Mouse (Mus musculus): Measurements from ENCODE around the gene Cyp1a2. TPM values are rescaled to one million over a fixed set of nuclear protein-coding genes. Genes with fewer than 3 reads are reported as not detected.

The Cyp1a2 gene
- polyA plus RNA-seq, 1 experiment from 2014 or later, result not detected

DNA sequence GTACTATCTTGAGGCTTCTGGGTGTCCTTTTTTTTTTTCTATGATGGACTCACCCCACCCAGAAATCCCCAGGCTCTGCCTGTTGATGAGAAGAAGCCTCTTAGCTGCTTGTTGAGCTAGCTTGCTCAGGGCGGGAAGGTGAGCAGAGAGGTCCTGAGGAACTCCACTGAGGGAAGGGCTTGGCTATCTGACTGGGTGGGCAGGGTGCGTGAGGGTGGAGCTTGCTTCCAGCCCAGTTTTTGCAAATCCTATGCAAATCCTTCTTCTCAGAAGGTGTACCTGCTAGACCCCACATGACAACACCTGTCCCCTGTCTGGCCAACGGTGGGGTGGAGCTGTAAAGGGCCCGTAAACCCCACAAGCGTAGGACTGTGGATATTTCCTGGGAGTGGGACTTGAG lies 30.2 kb downstream of the Cyp1a2 start, which contains the start of gene Csk:
Csk (minus strand) TSS at position 349 of the 400 bp plus-strand sequence.
- 57% methylated on average over 5 of the region's 5 CpGs for WGBS
- Histone ChIP-seq H3K4me2 (replicated peaks) (no peak within 1 kb of the TSS), H3K4me1 (peaks cover 19% of the 10 kb centered on the region), H3K36me3 (no peaks in the 10 kb centered on the region), H3K4me3 (no peak within 1 kb of the TSS), H3K9me3 (replicated peaks) (no peaks in the 10 kb centered on the region), H3K9ac (no peak within 1 kb of the TSS; the same call in 1 of the 2 replicates), H3K27ac (no peak within 1 kb of the TSS), H3K27me3 (peaks cover 9% of the 10 kb centered on the region; the same call in 1 of the 2 replicates)
- no peak for ATAC-seq (ENCODE audit: low FRiP score)

DNA sequence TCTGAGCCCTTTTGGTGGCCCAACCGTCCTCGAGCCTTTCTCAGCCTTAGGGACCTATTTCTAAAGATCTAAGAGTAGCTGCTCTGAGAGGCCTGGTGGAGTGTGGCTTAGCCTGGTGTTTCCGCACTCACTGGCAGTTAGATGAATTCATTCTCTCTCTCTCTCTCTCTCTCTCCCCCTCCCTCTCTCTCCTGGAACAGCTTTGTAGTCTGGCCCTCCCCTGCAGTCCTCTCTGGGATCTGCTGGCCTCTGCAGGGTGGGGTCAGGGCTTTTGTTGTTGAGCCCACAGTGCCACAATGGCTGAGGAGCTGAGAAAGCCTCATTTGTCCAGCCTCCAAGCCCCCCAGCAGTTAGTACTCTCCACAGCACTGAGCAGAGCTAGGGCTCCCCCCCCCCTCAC lies 30.6 kb downstream of the Cyp1a2 start:
- no peak overlapping the region for H3K4me2 ChIP-seq (replicated peaks)
- no peaks in the 10 kb centered on the region for H3K9me3 ChIP-seq (replicated peaks)
- H3K4me3 ChIP-seq, result no peak overlapping the region
- ATAC-seq (ENCODE audit: low FRiP score), result no peak
- H3K27me3 ChIP-seq, result peaks cover 9% of the 10 kb centered on the region; the same call in 1 of the 2 replicates
- H3K36me3 ChIP-seq, result no peaks in the 10 kb centered on the region
- H3K4me1 ChIP-seq, result peaks cover 19% of the 10 kb centered on the region
- no peak overlapping the region for H3K27ac ChIP-seq
- H3K9ac ChIP-seq, result no peak overlapping the region; the same call in 1 of the 2 replicates
- WGBS, result 14% methylated on average over 3 of the region's 3 CpGs

DNA sequence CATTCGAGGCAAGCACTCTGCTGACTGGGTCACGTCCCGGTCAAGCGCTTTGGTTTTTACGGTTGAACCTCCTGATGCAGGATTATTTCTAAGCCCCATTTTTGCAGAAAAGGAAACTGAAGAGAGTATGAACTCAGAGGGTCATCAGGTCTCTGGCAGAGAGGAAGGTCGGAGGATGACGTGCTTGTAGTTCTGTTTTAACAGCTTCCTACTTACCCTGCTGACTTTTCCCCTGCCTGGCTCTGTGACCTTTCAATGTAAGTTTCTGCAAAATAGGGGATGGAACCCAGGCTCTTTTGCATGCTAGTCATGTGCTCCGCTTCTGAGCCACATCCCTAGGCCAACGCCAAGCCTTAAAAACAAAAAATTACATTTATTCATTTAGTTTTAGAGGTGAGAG lies 31.2 kb downstream of the Cyp1a2 start:
- 62% methylated on average over 9 of the region's 9 CpGs for WGBS
- Histone ChIP-seq H3K27me3 (peaks cover 9% of the 10 kb centered on the region; the same call in 1 of the 2 replicates), H3K4me1 (peaks cover 19% of the 10 kb centered on the region), H3K36me3 (no peaks in the 10 kb centered on the region), H3K4me2 (replicated peaks) (no peak overlapping the region), H3K4me3 (no peak overlapping the region), H3K9me3 (replicated peaks) (no peaks in the 10 kb centered on the region), H3K9ac (no peak overlapping the region), H3K27ac (no peak overlapping the region)
- ATAC-seq (ENCODE audit: low FRiP score), result no peak

DNA sequence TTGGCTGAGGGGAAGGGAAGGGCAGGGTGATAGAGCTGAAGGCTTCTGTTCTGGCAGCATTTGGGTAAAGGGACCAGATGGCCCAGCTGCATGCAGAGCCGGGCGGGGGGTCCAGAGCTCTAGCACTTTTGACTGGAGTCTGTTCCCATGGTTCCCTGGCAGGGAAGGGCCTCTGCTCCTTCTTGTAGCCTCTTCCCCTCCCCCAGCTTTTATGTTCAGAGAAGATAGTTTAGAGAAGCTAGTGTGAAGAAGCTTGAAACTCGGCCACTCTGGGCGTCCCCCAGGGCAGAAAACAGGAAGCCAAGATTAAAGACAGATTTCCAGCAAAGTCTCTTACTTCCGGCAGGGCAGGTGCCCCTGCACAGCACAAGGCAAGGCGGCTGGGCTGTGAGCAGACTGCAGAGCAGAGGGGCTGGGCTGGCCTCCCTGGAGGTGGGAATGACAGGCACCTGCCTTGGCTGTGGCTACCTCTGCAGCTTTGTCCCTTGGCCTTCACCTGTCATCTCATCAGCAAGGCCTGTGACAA lies 32.7 kb downstream of the Cyp1a2 start:
- H3K27ac ChIP-seq, result no peak overlapping the region; the same call in 1 of the 2 replicates

DNA sequence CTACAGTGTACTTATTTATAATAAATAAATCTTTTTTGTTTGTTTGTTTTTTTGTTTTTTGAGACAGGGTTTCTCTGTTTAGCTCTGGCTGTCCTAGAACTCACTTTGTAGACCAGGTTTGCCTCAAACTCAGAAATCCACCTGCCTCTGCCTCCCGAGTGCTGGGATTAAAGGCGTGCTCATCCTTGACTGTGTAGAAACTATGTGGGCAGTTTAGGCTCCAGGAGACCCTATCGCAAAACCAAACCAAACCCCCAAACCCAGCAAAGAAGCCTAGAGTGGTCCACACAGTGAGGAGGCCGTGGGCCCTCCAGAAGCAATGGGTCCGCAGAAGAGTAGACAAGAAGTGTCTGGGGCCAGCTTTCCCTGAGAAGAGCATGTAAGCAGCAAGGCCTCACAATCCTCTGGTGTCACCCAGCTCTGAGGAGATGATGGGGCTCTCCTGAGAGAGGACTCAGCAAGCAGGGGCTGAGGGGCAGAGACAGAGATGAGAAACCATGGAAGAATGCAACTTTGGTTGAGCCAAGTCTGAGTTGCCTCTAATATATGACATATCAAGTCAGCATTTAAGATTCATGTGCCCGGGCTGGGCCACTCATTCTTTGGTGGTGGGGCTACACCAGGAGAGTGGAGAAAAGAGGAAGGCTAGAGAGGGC lies 33.2 kb downstream of the Cyp1a2 start:
- ATAC-seq (ENCODE audit: low FRiP score), result no peak
- Histone ChIP-seq H3K9ac (no peak overlapping the region), H3K4me1 (peaks cover 20% of the 10 kb centered on the region), H3K4me3 (no peak overlapping the region), H3K27me3 (peaks cover 9% of the 10 kb centered on the region; the same call in 1 of the 2 replicates), H3K9me3 (replicated peaks) (no peaks in the 10 kb centered on the region), H3K27ac (no peak overlapping the region), H3K36me3 (no peaks in the 10 kb centered on the region), H3K4me2 (replicated peaks) (no peak overlapping the region)
- 89% methylated on average over 6 of the region's 6 CpGs for WGBS

More for the DNA sequence above, 32.7 kb downstream of the Cyp1a2 start:
- H3K4me3 ChIP-seq, result no peak overlapping the region
- peaks cover 17% of the 10 kb centered on the region for H3K4me1 ChIP-seq
- H3K4me2 ChIP-seq (replicated peaks), result no peak overlapping the region
- 33% methylated on average over 6 of the region's 6 CpGs for WGBS
- H3K36me3 ChIP-seq, result no peaks in the 10 kb centered on the region
- H3K9me3 ChIP-seq (replicated peaks), result no peaks in the 10 kb centered on the region
- H3K27me3 ChIP-seq, result peaks cover 9% of the 10 kb centered on the region; the same call in 1 of the 2 replicates
- no peak for ATAC-seq (ENCODE audit: low FRiP score)
- no peak overlapping the region for H3K9ac ChIP-seq

DNA sequence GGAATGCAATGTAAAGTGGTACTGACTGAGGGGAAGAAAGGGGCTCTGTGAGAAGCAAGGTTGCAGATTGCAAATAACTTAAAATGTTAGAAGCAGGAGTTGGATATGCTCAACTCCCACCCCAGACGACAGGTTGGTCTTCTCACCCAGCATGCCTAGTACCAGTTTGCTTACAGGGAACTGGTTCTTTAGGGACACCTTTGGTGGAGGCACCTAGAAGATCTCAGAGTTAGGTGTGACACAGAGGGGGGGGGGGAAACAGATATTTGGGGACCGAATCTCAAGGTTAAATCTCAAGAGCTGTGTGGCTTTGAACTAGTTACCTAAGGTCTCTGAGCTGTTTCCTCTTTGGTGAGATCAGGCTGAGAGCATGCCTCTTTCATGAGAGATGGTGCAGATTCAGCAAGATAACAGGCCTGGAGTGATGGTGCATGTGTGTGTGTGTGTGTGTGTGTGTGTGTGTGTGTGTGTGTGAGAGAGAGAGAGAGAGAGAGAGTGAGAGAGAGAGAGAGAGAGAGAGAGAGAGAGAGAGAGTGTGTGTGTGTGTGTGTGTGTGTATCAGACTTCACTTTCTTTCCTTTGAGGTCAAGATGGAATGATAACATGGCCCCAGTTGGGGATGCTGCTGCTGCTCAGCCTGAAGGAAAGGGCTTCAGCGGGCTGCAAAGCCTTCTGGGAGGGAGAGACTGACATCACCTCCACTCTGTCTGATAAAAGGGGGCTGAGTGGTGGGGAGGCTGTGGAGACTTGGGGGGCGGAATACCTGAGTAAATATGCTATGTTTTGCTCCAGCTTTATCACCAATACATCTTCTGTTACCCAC lies 36.0 kb downstream of the Cyp1a2 start:
- no peak overlapping the region for H3K27ac ChIP-seq
- H3K4me2 ChIP-seq (replicated peaks), result no peak overlapping the region
- H3K4me1 ChIP-seq, result peaks cover 34% of the 10 kb centered on the region
- WGBS, result 65% methylated on average over 4 of the region's 4 CpGs
- H3K9ac ChIP-seq, result no peak overlapping the region
- no peaks in the 10 kb centered on the region for H3K27me3 ChIP-seq
- H3K4me3 ChIP-seq, result no peak overlapping the region
- no peaks in the 10 kb centered on the region for H3K9me3 ChIP-seq (replicated peaks)
- H3K36me3 ChIP-seq, result no peaks in the 10 kb centered on the region
- no peak for ATAC-seq (ENCODE audit: low FRiP score)

DNA sequence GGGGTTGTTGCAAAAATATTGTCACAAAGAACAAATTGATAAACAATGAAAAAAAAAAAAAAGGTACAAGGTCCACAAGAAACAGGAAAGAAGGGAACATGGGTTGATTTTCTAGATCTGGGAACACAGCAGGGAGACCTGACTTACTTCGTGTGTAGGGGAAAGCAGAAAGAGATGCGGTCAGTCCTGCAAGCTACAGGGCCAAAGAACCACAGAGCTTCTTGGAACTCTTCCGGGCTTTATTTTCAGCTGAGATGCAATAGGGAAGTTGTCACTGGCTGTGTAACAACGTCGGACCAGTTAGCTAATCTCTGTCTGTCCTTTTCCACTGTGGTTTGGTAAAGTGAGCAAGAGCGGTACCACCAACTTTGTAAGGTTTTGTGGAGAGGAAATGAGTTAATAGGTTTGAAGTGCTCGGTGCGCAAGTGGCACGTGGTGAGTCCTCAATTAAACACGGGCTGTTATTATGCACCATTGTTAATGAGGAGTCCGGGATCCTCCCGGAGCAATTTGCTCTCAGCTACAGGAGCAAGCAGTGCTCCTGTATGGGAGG lies 36.9 kb downstream of the Cyp1a2 start:
- 70% methylated on average over 12 of the region's 12 CpGs for WGBS
- Histone ChIP-seq H3K27me3 (no peaks in the 10 kb centered on the region), H3K36me3 (peaks cover 9% of the 10 kb centered on the region; the same call in 1 of the 2 replicates), H3K4me3 (no peak overlapping the region), H3K27ac (no peak overlapping the region), H3K9ac (no peak overlapping the region), H3K4me2 (replicated peaks) (no peak overlapping the region), H3K9me3 (replicated peaks) (no peaks in the 10 kb centered on the region), H3K4me1 (peaks cover 41% of the 10 kb centered on the region)
- no peak for ATAC-seq (ENCODE audit: low FRiP score)

DNA sequence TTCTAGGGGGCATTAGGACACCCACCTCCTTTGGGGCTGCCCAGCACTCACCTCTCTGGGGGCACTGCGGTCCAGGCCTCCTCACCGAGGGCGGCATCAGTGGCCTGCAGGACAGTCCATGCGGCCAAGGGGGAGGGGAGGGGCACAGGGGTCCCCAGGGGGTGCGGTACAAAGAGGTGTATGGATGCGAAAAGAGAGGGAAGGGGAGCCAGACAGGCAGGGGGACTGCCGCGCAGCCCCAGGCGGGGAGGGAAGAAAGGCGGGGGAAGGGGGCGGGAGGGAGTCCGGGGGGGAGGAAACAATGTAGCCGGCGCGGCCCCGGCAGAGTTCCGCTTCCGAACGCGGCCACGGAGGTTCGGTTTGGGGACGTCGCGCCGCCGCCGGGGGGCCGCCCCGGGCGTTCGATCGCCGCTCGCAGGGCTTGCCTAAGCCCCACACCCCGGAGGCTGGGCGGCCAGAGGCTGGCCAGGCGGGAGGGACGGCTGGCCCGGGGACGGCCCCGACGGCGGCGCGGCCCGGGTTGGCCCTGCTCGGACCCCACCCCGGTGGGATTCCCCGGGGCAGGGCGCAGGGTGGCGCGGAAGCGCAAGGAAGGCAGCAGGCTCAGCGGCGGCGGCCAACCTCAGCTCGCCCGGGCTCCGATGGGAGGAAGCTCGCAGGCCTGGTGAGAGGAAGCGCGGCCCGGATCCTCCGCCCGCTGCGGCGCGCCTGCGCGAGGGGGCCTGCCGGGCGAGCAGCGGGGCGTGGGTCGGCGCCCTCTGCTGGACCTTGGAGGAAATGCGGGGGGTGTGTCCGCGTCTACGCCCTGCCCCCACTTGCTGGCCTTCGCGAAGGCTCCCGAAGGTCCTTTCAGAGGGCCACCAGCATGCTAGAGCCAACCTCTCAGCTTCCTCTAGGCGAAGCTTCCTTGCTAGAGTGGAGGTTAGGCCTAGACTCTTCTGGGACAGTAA lies 38.3 kb downstream of the Cyp1a2 start:
- Histone ChIP-seq H3K4me2 (replicated peaks) (peak overlapping the region; percentile 97), H3K4me3 (peak overlapping the region; percentile 98), H3K9me3 (replicated peaks) (no peaks in the 10 kb centered on the region), H3K4me1 (peaks cover 46% of the 10 kb centered on the region), H3K9ac (peak overlapping the region; percentile 100), H3K36me3 (peaks cover 9% of the 10 kb centered on the region; the same call in 1 of the 2 replicates), H3K27ac (peak overlapping the region; percentile 98), H3K27me3 (no peaks in the 10 kb centered on the region)
- peak; percentile 90 for ATAC-seq (ENCODE audit: low FRiP score)
- under 1% methylated on average over 75 of the region's 85 CpGs for WGBS

DNA sequence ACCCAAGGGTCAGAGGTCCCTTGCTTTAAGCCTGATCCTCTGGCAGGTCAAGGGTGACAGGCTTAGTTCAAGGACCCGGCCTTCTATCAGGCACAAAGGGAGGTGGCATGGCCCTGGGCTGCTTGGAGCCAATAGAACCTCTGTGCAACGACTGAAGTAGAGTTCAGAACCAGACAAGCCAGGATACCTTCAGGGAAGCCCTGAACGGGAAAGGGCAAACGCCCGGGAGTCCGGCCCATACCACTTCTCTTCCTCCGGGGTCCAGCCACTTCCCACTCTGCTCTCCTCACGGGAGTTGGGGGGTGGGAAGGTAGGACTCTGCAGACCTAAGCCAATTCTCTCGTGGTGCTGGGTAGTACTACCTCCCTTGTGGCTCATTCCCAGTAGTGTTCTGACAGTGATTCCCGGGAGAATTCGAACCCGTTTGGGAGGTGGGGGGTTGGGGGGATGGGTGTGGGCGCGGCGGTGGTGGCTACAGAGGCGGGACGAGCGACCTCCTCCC lies 39.0 kb downstream of the Cyp1a2 start:
- peaks cover 54% of the 10 kb centered on the region for H3K4me1 ChIP-seq
- H3K36me3 ChIP-seq, result peaks cover 9% of the 10 kb centered on the region; the same call in 1 of the 2 replicates
- peak overlapping the region; percentile 98 for H3K27ac ChIP-seq
- peak overlapping the region; percentile 98 for H3K4me3 ChIP-seq
- ATAC-seq (ENCODE audit: low FRiP score), result peak; percentile 47
- peak overlapping the region; percentile 97 for H3K4me2 ChIP-seq (replicated peaks)
- H3K9me3 ChIP-seq (replicated peaks), result no peaks in the 10 kb centered on the region
- H3K27me3 ChIP-seq, result no peaks in the 10 kb centered on the region
- peak overlapping the region; percentile 100 for H3K9ac ChIP-seq
- whole genome bisulfite sequencing, result 2% methylated on average over 18 of the region's 18 CpGs

DNA sequence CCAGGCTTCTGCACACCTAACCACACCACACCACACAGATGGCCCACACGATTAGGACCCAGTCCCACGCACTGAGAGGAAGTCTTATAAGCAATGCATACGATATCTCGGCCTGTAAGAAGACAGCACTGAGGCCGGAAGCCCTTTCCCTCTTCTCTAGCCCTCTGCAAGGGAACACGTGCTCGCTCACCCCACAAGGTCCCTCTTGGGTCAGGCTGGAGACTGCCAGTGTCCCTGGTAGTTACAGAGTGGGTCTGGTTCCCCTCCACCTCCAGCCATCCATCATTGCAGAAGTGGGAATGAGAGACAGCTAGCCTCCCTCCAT lies 39.7 kb downstream of the Cyp1a2 start:
- Histone ChIP-seq H3K27ac (peak overlapping the region; percentile 41; the same call in 1 of the 2 replicates), H3K9me3 (replicated peaks) (no peaks in the 10 kb centered on the region), H3K4me1 (peaks cover 60% of the 10 kb centered on the region), H3K4me2 (replicated peaks) (peak overlapping the region; percentile 97), H3K27me3 (no peaks in the 10 kb centered on the region), H3K4me3 (peak overlapping the region; percentile 98), H3K36me3 (peaks cover 9% of the 10 kb centered on the region; the same call in 1 of the 2 replicates), H3K9ac (peak overlapping the region; percentile 100)
- ATAC-seq (ENCODE audit: low FRiP score), result no peak
- WGBS, result 59% methylated on average over 7 of the region's 7 CpGs

DNA sequence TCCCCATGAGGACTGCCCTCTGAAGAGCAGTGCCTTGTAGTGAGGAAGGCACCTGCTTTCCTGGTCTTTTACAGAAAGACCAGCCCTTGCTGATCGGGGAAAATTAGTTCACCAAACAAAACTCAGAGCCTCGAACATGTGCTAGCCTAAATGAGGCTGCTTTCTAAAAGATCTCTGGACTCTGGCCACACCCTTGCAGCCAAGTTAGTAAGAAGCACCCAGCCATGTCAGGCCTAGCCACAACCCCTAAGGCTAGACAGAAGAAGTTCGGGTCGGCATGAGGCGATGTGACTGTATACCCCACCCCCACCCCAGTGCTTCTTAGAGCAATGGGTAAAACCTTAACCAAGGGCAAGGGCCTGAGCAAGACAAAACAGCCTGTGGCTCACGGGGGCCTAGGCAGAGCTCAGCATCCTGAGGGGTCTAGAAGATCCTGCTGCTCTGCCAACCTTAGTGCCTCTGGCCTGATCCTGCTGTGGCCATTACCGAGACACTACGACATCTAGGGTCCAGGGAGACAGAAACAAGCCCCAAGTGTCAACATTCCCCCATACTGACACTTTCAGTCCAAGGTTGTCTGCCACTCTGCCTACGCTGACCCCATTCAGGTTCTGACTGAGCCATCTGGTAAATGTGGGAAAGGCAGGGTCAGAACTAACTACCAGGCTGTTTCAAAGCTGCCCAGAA lies 40.2 kb downstream of the Cyp1a2 start:
- peak overlapping the region; percentile 100 for H3K9ac ChIP-seq

More for the DNA sequence above, 40.2 kb downstream of the Cyp1a2 start:
- ATAC-seq (ENCODE audit: low FRiP score), result no peak
- peak overlapping the region; percentile 97 for H3K4me2 ChIP-seq (replicated peaks)
- peak overlapping the region; percentile 98 for H3K4me3 ChIP-seq
- H3K4me1 ChIP-seq, result peaks cover 65% of the 10 kb centered on the region
- WGBS, result 76% methylated on average over 9 of the region's 9 CpGs
- H3K9me3 ChIP-seq (replicated peaks), result no peaks in the 10 kb centered on the region
- peaks cover 9% of the 10 kb centered on the region; the same call in 1 of the 2 replicates for H3K36me3 ChIP-seq
- no peaks in the 10 kb centered on the region for H3K27me3 ChIP-seq
- peak overlapping the region; percentile 41; the same call in 1 of the 2 replicates for H3K27ac ChIP-seq
